Mouse (Mus musculus) limb, embryonic 12.5 days (tissue): ENCODE data around the gene Fam161b. TPM values are rescaled to one million over a fixed set of nuclear protein-coding genes. Genes with fewer than 3 reads are reported as not detected.
"Not testable (repeated sequence)": the region's sequence is repeated elsewhere in the genome, so short reads cannot be mapped to it uniquely, and the experiment has no call there.

Experiments used
- ATAC-seq: fragments of 200-750 bp; cut with Nextera tagmentation; 2 replicates; pipeline ENCODE4 v1.8.0; 2017; ENCODE audit warnings: low read depth, moderate TSS enrichment; ENCODE audit not compliant: insufficient number of reproducible peaks, insufficient read depth, low FRiP score, low TSS enrichment
- H3K27ac ChIP-seq: fragments of 300-500 bp; sonication (generic); 2 replicates; pipeline ENCODE4 v1.5.1; 2016; ENCODE audit warnings: mild to moderate bottlenecking, moderate library complexity
- H3K27me3 ChIP-seq: fragments of 300-500 bp; sonication (generic); 2 replicates; pipeline ENCODE4 v1.6.1; 2016; ENCODE audit warnings: mild to moderate bottlenecking, moderate library complexity
- H3K36me3 ChIP-seq: fragments of 300-500 bp; sonication (generic); 2 replicates; pipeline ENCODE4 v1.6.1; 2016; ENCODE audit warnings: mild to moderate bottlenecking, moderate library complexity
- H3K4me1 ChIP-seq: fragments of 300-500 bp; sonication (generic); replicated peaks from 2 replicates; pipeline ENCODE4 v1.6.1; 2016
- H3K4me2 ChIP-seq: fragments of 300-500 bp; sonication (generic); 2 replicates; pipeline ENCODE4 v1.6.1; 2016; ENCODE audit warnings: mild to moderate bottlenecking, moderate library complexity
- H3K4me3 ChIP-seq: fragments of 300-500 bp; sonication (generic); replicated peaks from 2 replicates; pipeline ENCODE4 v1.5.1; 2016; ENCODE audit warnings: mild to moderate bottlenecking
- H3K9ac ChIP-seq: fragments of 300-500 bp; sonication (generic); replicated peaks from 2 replicates; pipeline ENCODE4 v1.6.1; 2016; ENCODE audit warnings: mild to moderate bottlenecking, moderate library complexity
- H3K9me3 ChIP-seq: fragments of 300-500 bp; sonication (generic); 2 replicates; pipeline ENCODE4 v1.6.1; 2016; ENCODE audit warnings: mild to moderate bottlenecking, moderate library complexity
- WGBS: fragments of 180-500 bp; shearing (Covaris S2); methylation state at CpG from one replicate; pipeline ENCODE4 v1.1.7; 2016; 5-methylcytosine and 5-hydroxymethylcytosine counted together
- polyA plus RNA-seq: library from polyadenylated mRNA; unstranded; fragments of >200 nt; fragmentation: Nextera tagmentation; extraction: Ambion mirVana; gene quantifications from 2 replicates; pipeline ENCODE4 v1.2.1, GENCODE M21; 2016

The Fam161b gene
- polyA plus RNA-seq, 1 experiment from 2014 or later: 4.0 TPM

DNA sequence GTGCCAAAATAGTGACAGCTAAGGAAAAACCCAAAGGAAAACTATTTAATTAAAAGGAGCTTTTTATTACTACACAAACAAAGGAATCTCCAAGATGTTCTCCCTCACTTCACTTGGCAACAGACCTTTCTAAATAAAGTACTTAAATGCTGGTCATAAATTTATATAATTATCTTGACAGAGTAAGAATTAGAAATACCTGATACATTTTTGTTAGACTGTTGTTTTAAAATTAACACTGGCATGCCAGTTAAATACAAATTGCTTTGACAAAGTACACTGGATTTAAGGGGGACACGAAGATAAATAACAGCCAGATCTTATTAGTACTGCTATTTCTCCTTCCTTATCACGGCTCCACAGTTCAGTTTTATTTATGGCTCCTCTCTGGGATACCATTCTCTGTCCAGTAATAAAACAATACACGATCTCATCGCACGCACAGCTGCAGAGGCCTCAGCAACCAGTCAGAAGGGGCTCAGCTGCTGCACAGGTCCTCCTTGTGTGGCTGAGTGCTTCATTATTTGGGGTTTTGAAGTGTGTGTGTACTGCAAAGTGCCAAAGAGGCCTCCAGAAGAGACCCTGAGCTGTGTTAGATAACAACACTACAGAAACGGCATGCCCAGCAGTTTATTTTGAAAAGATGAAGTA lies 12.3 kb upstream of the Fam161b start:
- H3K9ac ChIP-seq: no peak overlapping the region
- no peaks in the 10 kb centered on the region for H3K4me1 ChIP-seq
- no peak overlapping the region for H3K4me2 ChIP-seq
- no peaks in the 10 kb centered on the region for H3K27me3 ChIP-seq
- WGBS: 82% methylated on average over 6 of the region's 6 CpGs
- H3K4me3 ChIP-seq: no peak overlapping the region
- ATAC-seq: no peak
- H3K27ac ChIP-seq: no peak overlapping the region
- peaks cover 69% of the 10 kb centered on the region for H3K36me3 ChIP-seq
- H3K9me3 ChIP-seq: no peaks in the 10 kb centered on the region

DNA sequence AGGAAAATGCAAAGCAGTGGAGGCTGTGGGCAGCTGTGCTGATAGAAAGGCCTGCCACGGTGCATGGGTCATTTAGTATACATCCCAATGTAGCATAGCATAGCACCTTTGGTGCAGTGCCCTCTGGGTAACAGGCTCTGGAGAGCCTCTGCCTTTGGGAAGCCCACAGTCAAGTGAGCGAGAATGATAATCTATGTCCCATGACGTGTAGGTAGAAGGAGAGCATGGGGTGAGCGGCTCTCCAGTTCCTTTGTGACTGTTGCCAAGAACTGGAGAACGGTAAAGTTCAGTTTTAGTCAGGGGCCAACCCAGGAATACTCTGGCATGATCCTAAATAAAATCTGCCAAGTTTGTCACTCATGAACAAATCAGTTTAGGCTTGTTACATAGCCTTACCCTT lies 10.0 kb upstream of the Fam161b start:
- no peak overlapping the region for H3K27ac ChIP-seq
- H3K36me3 ChIP-seq: peaks cover 86% of the 10 kb centered on the region
- H3K27me3 ChIP-seq: no peaks in the 10 kb centered on the region
- ATAC-seq: no peak
- 93% methylated on average over 5 of the region's 5 CpGs for WGBS
- H3K4me1 ChIP-seq: no peaks in the 10 kb centered on the region
- no peak overlapping the region for H3K4me3 ChIP-seq
- no peak overlapping the region for H3K9ac ChIP-seq
- no peak overlapping the region for H3K4me2 ChIP-seq
- H3K9me3 ChIP-seq: no peaks in the 10 kb centered on the region

DNA sequence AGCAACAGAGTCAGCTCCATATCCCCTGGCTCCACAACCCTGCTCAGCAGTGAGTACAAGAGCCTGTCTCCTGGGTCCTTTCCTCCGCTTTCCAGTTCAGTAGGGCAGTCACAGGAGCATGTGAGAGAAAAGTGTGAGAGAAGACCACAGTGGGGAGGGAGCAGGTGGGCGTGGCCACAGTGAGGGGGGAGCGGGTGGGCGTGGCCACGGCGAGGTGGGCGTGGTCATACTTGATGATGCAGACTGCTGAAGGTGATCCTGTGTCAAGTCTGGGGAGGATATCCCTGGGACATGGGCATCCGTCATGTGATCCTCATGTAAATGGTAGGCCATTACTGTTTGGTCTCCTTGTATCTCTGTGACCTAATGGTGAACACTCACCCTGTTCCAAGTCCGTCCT lies 5.3 kb upstream of the Fam161b start:
- Histone ChIP-seq H3K9me3 (no peaks in the 10 kb centered on the region), H3K4me1 (peaks cover 9% of the 10 kb centered on the region), H3K9ac (no peak overlapping the region), H3K27ac (no peak overlapping the region), H3K27me3 (no peaks in the 10 kb centered on the region), H3K4me2 (no peak overlapping the region), H3K4me3 (no peak overlapping the region), H3K36me3 (peaks cover 56% of the 10 kb centered on the region)
- 63% methylated on average over 9 of the region's 9 CpGs for WGBS
- no peak for ATAC-seq

DNA sequence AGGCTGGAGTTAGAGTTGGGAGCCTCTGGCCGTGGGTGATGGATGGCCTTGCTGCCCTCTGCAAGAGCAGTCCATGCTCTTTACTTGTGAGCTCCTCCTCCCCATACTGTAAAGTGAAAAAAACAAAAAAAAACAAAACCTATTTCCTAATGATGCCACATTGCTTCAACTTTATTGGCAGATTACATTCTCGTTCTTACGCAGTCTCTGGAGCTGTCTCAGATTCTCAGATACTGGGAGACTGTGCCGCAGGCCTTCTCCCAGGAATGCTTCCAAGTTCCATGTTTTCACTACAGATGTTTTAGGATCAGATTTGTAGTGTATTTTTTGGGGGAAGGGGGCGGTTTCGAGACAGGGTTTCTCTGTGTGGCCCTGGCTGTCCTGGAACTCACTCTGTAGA lies 3.5 kb upstream of the Fam161b start:
- Histone ChIP-seq H3K9me3 (no peaks in the 10 kb centered on the region), H3K27ac (no peak overlapping the region), H3K27me3 (no peaks in the 10 kb centered on the region), H3K9ac (no peak overlapping the region), H3K4me2 (no peak overlapping the region), H3K4me1 (peaks cover 13% of the 10 kb centered on the region), H3K4me3 (no peak overlapping the region), H3K36me3 (peaks cover 37% of the 10 kb centered on the region)
- ATAC-seq: no peak
- WGBS: 96% methylated on average over 6 of the region's 6 CpGs

DNA sequence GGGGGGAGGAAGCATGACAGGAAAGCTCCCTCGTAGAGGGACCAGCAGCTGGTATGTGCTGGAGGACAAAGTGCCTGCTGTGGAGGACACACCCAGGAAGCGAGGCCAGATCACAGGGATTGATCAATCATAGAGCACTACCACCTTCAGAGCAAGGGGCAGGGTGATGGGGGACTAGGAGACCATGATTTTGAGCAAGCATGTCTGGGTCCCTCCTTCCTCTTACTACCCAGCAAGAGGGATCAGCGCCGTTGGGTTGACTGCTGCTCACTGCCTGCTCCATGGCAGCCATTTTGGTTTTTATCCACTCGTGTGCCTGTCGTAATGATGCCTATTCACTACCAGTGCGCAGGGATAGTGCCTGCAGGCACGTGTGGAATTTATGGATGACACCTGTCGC lies 2.7 kb upstream of the Fam161b start:
- Histone ChIP-seq H3K4me3 (no peak overlapping the region), H3K4me1 (peaks cover 13% of the 10 kb centered on the region), H3K9ac (no peak overlapping the region), H3K27ac (no peak overlapping the region), H3K9me3 (no peaks in the 10 kb centered on the region), H3K27me3 (no peaks in the 10 kb centered on the region), H3K4me2 (no peak overlapping the region), H3K36me3 (peaks cover 29% of the 10 kb centered on the region)
- no peak for ATAC-seq
- WGBS: 84% methylated on average over 9 of the region's 9 CpGs

DNA sequence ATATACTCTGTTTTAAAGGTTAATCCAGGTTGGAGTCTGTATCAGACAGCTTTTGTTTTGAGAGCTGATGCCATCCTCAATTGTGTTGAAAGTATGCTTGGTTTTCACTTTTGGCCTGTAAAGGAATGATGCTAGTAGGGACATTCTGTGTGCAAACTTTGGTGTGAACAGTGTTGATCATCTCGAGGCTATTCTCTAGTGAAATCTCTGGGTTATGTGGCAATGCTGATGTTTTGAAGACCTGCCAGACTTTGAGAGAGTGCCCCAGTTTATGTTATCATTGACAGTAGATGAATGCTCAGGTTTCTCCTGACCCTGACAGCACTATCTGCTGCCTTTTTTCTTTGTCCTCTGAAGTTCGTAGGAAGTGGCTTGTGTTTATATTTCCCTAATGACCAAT lies 1.2 kb upstream of the Fam161b start:
- H3K4me2 ChIP-seq: peak overlapping the region; percentile 74
- peak overlapping the region; percentile 95 for H3K4me3 ChIP-seq
- H3K4me1 ChIP-seq: peaks cover 13% of the 10 kb centered on the region
- no peak overlapping the region for H3K9ac ChIP-seq
- no peaks in the 10 kb centered on the region for H3K27me3 ChIP-seq
- WGBS: 47% methylated on average over 2 of the region's 2 CpGs
- H3K9me3 ChIP-seq: no peaks in the 10 kb centered on the region
- ATAC-seq: no peak
- H3K36me3 ChIP-seq: peaks cover 15% of the 10 kb centered on the region
- no peak overlapping the region for H3K27ac ChIP-seq

DNA sequence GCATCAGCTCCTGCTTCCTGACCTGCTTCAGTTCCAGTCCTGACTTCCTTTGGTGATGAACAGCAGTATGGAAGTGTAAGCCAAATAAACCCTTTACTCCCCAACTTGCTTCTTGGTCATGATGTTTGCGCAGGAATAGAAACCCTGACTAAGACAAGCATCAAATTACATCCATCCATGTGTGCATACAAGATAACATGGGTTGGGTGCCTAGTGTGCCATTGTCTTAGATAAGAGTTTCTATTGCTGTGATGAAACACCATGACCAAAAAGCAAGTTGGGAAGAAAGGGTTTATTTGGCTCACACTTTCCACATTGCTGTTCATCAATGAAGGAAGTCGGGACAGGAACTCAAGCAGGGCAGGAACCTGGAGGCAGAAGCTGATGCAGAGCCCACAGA lies 2.9 kb downstream of the Fam161b start:
- H3K4me2 ChIP-seq, ATAC-seq, H3K27me3 ChIP-seq, H3K9ac ChIP-seq, H3K4me3 ChIP-seq, H3K9me3 ChIP-seq, H3K27ac ChIP-seq: not testable (repeated sequence)
- H3K36me3 ChIP-seq: peaks cover 24% of the 10 kb centered on the region
- peaks cover 13% of the 10 kb centered on the region for H3K4me1 ChIP-seq
- WGBS: 87% methylated on average over 2 of the region's 2 CpGs

DNA sequence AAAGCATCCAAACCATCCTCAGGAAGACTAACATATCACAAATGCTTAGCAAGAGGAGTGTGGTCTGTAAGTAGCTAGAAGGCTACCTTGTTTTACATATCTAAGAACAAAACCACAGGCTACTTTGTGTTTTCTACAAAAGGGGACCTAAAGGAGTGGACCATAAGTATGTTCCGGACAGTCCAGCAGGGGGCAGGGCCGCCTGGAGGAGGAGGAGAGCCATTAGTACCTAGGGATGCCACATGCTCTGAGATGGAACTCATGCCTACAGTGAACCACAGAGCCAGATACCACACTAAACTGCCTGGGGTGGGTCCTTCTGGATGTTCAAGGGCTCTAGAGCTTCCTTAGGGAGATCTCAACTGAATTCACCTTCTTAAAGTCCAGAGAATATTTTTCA lies 14.4 kb downstream of the Fam161b start:
- Histone ChIP-seq H3K27me3 (no peaks in the 10 kb centered on the region), H3K9me3 (no peaks in the 10 kb centered on the region), H3K4me2 (no peak overlapping the region), H3K27ac (no peak overlapping the region), H3K9ac (no peak overlapping the region), H3K4me1 (no peaks in the 10 kb centered on the region), H3K36me3 (peaks cover 50% of the 10 kb centered on the region), H3K4me3 (no peak overlapping the region)
- no peak for ATAC-seq
- WGBS: 58% methylated on average over 2 of the region's 2 CpGs

DNA sequence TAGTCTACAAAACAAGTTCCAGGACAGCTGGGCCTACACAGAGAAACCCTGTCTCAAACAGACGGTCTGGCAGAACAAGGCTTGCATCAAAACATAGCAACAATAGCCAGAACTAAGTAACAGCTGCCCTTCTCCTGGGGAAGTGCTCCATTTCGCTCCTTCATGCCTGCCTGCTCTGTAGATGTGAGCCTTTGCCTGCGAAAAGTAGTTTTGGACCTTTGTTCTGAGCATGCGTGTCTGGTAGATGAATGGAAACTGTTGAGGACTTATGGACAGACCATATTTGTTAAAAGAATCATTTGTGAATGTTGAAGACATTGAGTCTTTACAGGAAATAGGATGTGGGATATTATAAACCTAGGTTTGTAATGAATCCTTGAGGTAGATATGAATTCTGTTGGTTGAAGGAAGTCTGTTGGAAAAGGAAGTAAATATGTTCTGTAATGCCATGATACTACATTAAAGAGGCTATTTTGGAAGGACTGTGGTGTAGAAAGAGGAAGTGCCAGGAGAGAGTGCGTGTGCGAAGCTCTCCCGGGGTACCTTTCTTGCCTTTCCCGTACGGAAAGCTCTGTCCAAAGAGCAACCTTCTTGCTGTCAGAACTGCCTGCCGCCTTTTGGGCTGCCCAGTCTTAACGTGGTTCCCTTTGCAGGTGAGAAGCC lies 24.5 kb downstream of the Fam161b start:
- Histone ChIP-seq H3K9ac (no peak overlapping the region), H3K27me3 (no peaks in the 10 kb centered on the region), H3K9me3 (no peaks in the 10 kb centered on the region), H3K4me3 (no peak overlapping the region), H3K27ac (no peak overlapping the region), H3K36me3 (peaks cover 94% of the 10 kb centered on the region), H3K4me2 (no peak overlapping the region), H3K4me1 (no peaks in the 10 kb centered on the region)
- WGBS: 94% methylated on average over 11 of the region's 11 CpGs
- ATAC-seq: no peak

DNA sequence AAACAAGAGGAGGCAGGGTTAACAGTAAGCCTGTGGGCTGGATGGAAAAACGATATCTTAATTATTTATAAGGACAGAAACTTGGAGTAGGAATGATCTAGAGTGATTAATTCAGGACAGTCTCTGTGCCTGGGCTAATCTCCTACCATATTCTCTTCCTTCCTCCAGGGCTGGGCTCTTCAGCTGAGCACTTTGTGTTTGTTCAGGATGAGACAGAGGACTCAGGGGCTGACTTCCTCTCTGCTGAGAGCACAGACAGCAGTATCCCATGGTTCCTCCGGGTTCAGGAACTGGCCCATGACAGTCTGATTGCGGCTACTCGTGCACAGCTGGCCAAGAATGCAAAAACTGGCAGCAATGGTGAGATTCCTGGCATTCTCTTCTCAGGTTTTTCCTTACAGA lies 34.5 kb downstream of the Fam161b start:
- no peak overlapping the region for H3K27ac ChIP-seq
- 79% methylated on average over 4 of the region's 4 CpGs for whole genome bisulfite sequencing
- no peaks in the 10 kb centered on the region for H3K4me1 ChIP-seq
- ATAC-seq: no peak
- H3K9ac ChIP-seq: no peak overlapping the region
- no peaks in the 10 kb centered on the region for H3K9me3 ChIP-seq
- no peaks in the 10 kb centered on the region for H3K27me3 ChIP-seq
- no peak overlapping the region for H3K4me2 ChIP-seq
- peaks cover 78% of the 10 kb centered on the region for H3K36me3 ChIP-seq
- no peak overlapping the region for H3K4me3 ChIP-seq

DNA sequence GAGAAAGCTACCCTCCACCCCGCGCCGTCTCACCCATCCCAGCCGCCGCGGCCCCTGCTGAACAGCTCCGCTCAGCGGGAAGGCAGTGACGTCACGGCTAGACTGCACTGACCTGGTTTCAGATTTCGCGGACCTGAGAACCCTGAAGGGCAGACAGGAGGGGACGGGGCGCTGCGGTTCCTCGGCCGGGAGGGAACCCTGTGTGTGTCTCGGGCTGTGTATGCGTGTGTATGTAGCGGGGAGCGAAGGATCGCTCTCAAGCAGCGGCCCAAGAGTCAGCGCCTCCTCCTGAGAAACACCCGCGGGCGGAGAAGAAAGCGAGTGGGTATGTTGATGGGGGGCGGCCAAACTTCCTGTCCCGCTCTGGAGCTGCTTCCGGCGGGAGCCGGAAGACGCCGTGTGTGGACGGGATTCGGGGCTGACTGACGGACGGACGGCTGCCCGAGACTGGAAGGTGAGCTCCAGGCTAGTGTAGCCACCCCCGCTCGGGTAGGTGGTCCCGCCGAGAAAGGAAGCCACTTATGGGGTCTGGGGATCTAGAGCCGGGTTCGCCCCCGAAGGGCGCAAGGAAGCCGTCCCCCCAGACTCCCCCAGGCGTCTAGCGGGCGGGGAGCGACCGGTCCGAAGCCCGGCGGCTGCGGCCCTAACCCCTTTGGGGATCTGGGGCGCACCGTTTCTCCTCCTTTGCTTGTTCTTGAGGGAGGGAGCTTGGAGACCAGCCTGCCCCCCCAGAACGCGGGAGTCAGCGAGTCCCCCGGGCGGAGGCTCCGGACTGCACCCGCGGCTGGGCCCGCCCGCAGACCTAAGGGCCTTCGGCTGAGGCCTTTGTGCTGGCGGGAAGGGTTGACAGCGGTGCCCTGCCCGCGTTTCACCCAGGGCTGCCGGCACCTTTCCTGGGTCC lies 44.7 kb downstream of the Fam161b start, which contains the start of gene Zfp410:
Zfp410 (plus strand) TSS at position 132 of the 901 bp plus-strand sequence.
- Histone ChIP-seq H3K4me2 (peak within 1 kb of the TSS; percentile 82), H3K4me3 (peak within 1 kb of the TSS; percentile 98), H3K36me3 (peaks cover 4% of the 10 kb centered on the region; the same call in 1 of the 2 replicates), H3K27ac (peak within 1 kb of the TSS; percentile 96), H3K4me1 (peaks cover 18% of the 10 kb centered on the region), H3K9me3 (no peaks in the 10 kb centered on the region), H3K27me3 (no peaks in the 10 kb centered on the region), H3K9ac (peak within 1 kb of the TSS; percentile 93)
- peak; percentile 94 for ATAC-seq
- under 1% methylated on average over 77 of the region's 77 CpGs for WGBS
